Mouse (Mus musculus) cortical plate, adult 2 months (tissue): ENCODE results near the gene Col26a1.

Experiments
- CTCF ChIP-seq: fragments of 200-500 bp; IDR thresholded peaks from 2 replicates; pipeline ENCODE4 v1.5.1; 2011; ENCODE audit warnings: mild to moderate bottlenecking, control low read depth, low read length; ENCODE audit not compliant: insufficient read depth; ENCODE audit errors: extremely low read depth
- POLR2A ChIP-seq: fragments of 200-500 bp; IDR thresholded peaks from 2 replicates; pipeline ENCODE4 v1.6.1; 2011; ENCODE audit warnings: mild to moderate bottlenecking, low read length, control low read depth; ENCODE audit not compliant: insufficient read depth; ENCODE audit errors: extremely low read depth

- TF ChIP-seq CTCF (peak; percentile 79), POLR2A (no peak)
Measured at GRCm38 (mm10) chr5:136840036-136840435, 43.0 kb downstream of the Col26a1 start.
